In the genomic region with DNA sequence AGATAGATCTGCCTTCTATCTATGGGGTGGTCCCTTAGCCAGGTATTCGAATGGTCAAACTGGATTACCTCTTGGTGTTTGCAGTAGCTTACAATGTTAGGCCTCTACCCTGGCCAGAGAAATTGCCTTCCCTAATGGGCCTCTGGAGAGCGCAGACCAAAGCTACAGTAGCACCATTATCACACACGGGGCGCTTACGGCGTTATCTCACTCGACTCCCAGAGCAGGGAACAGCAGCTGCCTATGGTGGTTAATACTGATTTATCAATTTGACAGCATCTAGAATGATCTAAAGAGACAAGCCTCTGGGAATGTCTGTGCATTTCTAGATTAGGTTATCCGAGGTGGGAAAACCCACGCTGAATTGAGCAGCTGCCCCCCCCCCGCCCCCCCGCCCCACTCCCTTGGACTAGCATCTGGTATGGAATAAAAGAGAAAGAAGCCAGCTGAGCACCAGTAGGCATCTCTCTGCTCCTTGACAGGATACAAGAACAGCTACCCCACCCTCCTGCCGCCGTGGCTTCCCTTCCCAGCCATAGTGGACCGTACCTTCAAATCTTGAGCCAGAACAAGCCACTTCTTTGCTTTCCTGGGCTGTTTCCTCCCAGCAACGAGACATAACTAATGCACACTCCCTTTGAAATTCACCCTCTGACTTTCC, we compare ENCODE assay signal across 20 mouse cellular contexts.
DNase-seq lines count a peak whose midpoint lies in the region; ATAC-seq lines count a peak whose summit lies in the region.
"Had no signal": no experiment of that assay in that cellular context is flagged by ENCODE, and none has a peak within 500 bp of the region (broad histone marks: within the 10 kb centered on the region; RNA-seq: fewer than 3 reads in every experiment).

No protein-coding gene starts in this region.

- ATAC-seq in forebrain, embryonic 12.5 days (ENCODE audit: low FRiP score) = peak; percentile 60; the same call in 1 of the 2 replicates
- ATAC-seq in forebrain, embryonic 15.5 days (replicated peaks) = no peak
- 0 out of 2 replicates have a peak, but pooled peaks have one; percentile 31 for ATAC-seq in neural tube, embryonic 11.5 days (ENCODE audit: insufficient read depth, low FRiP score, low TSS enrichment)
- ATAC-seq in midbrain, embryonic 12.5 days (ENCODE audit: low FRiP score, low read depth) = peak; percentile 64
- no peak for ATAC-seq in CD4-positive, CD25-positive, alpha-beta regulatory T cell, adult 4 months

- no peaks in the 10 kb centered on the region for H3K36me3 ChIP-seq in forebrain, embryonic 12.5 days (replicated peaks)
- H3K36me3 ChIP-seq in forebrain, embryonic 15.5 days = no peaks in the 10 kb centered on the region
- H3K36me3 ChIP-seq in neural tube, embryonic 11.5 days (ENCODE audit: control insufficient read depth, insufficient read depth, low read length) = no peaks in the 10 kb centered on the region
- H3K36me3 ChIP-seq in midbrain, embryonic 12.5 days = no peaks in the 10 kb centered on the region

- H3K4me1 ChIP-seq in forebrain, embryonic 12.5 days = peaks cover 26% of the 10 kb centered on the region
- H3K4me1 ChIP-seq in forebrain, embryonic 15.5 days = peaks cover 20% of the 10 kb centered on the region
- no peaks in the 10 kb centered on the region for H3K4me1 ChIP-seq in neural tube, embryonic 11.5 days (ENCODE audit: control insufficient read depth, insufficient read depth, low read length)
- peaks cover 29% of the 10 kb centered on the region for H3K4me1 ChIP-seq in midbrain, embryonic 12.5 days

- intact Hi-C loops in heart, postnatal 10 days (cut with DNase I) = no loop called here

- no peak overlapping the region for H3K27ac ChIP-seq in forebrain, embryonic 12.5 days
- no peak overlapping the region for H3K27ac ChIP-seq in forebrain, embryonic 15.5 days (replicated peaks)
- no peak overlapping the region; the same call in 1 of the 2 replicates for H3K27ac ChIP-seq in neural tube, embryonic 11.5 days (ENCODE audit: low read depth, low read length)
- H3K27ac ChIP-seq in midbrain, embryonic 12.5 days (replicated peaks) = peak overlapping the region; percentile 27
- H3K27ac ChIP-seq: forebrain, embryonic 13.5 days; gastrocnemius, adult 2 months; macrophage had no signal

- no peak overlapping the region for H3K4me2 ChIP-seq in forebrain, embryonic 12.5 days
- no peak overlapping the region for H3K4me2 ChIP-seq in forebrain, embryonic 15.5 days (replicated peaks)
- no peak overlapping the region for H3K4me2 ChIP-seq in neural tube, embryonic 11.5 days (ENCODE audit: low read depth)
- H3K4me2 ChIP-seq in midbrain, embryonic 12.5 days (replicated peaks) = no peak overlapping the region
- H3K4me2 ChIP-seq: forebrain, embryonic 13.5 days had no signal

- DNase-seq in neural tube, embryonic 11.5 days (ENCODE audit: low spot score) = peak; percentile 33
- no peak for DNase-seq in neural tube, embryonic 10.5 days (ENCODE audit: extremely low spot score, low spot score)
- DNase-seq in heart, postnatal 10 days = no peak
- no peak for DNase-seq in urinary bladder, adult 18-20 months (ENCODE audit: low spot score in 2 of 2)
- DNase-seq: adrenal gland, postnatal 10 days; cerebellum, adult 2 months; gastrocnemius, adult 2 months; heart, adult 11 months; kidney, adult 18-20 months; kidney, postnatal 14 days; layer of hippocampus, adult 9-11 months; liver; lung, adult 2 months; thymus, postnatal 4 days had no signal

- no peaks in the 10 kb centered on the region for H3K9me3 ChIP-seq in forebrain, embryonic 12.5 days
- H3K9me3 ChIP-seq in forebrain, embryonic 15.5 days = no peaks in the 10 kb centered on the region
- H3K9me3 ChIP-seq in neural tube, embryonic 11.5 days (ENCODE audit: control insufficient read depth, low read length) = no peaks in the 10 kb centered on the region
- 0 out of 2 replicates have a peak, but pooled peaks cover 5% of the 10 kb centered on the region for H3K9me3 ChIP-seq in midbrain, embryonic 12.5 days
- H3K9me3 ChIP-seq: forebrain, embryonic 13.5 days had no signal

- 42% methylated on average over 15 of the region's 15 CpGs for WGBS in forebrain, embryonic 12.5 days
- WGBS in forebrain, embryonic 15.5 days = 32% methylated on average over 15 of the region's 15 CpGs
- WGBS in neural tube, embryonic 11.5 days = 44% methylated on average over 15 of the region's 15 CpGs
- WGBS in midbrain, embryonic 12.5 days = 45% methylated on average over 15 of the region's 15 CpGs

- H3K4me3 ChIP-seq in forebrain, embryonic 12.5 days (replicated peaks) = no peak overlapping the region
- no peak overlapping the region for H3K4me3 ChIP-seq in forebrain, embryonic 15.5 days
- H3K4me3 ChIP-seq in neural tube, embryonic 11.5 days (ENCODE audit: low read depth, low read length) = no peak overlapping the region
- no peak overlapping the region for H3K4me3 ChIP-seq in midbrain, embryonic 12.5 days
- H3K4me3 ChIP-seq: forebrain, embryonic 13.5 days; gastrocnemius, adult 2 months had no signal

- peaks cover 18% of the 10 kb centered on the region; the same call in 1 of the 2 replicates for H3K27me3 ChIP-seq in forebrain, embryonic 12.5 days
- H3K27me3 ChIP-seq in forebrain, embryonic 15.5 days = no peaks in the 10 kb centered on the region
- H3K27me3 ChIP-seq in neural tube, embryonic 11.5 days (ENCODE audit: control insufficient read depth, insufficient read depth, low read length) = no peaks in the 10 kb centered on the region
- no peaks in the 10 kb centered on the region; the same call in 1 of the 2 replicates for H3K27me3 ChIP-seq in midbrain, embryonic 12.5 days

- no peak overlapping the region for H3K9ac ChIP-seq in forebrain, embryonic 12.5 days
- no peak overlapping the region for H3K9ac ChIP-seq in forebrain, embryonic 15.5 days (replicated peaks)
- H3K9ac ChIP-seq in neural tube, embryonic 11.5 days (ENCODE audit: low read length) = no peak overlapping the region
- H3K9ac ChIP-seq in midbrain, embryonic 12.5 days (replicated peaks) = no peak overlapping the region
- H3K9ac ChIP-seq: forebrain, embryonic 13.5 days had no signal

Comparison
In these comparisons a context has a peak if more than half of its experiments do, and no peak if none do; other contexts are left out.
1. ATAC-seq: peak in forebrain, embryonic 12.5 days (single experiment), neural tube, embryonic 11.5 days (single experiment) and midbrain, embryonic 12.5 days (single experiment); none in forebrain, embryonic 15.5 days (single experiment) and CD4-positive, CD25-positive, alpha-beta regulatory T cell, adult 4 months (single experiment).